Mouse (Mus musculus) intestine, postnatal 0 days (tissue): ENCODE measurements around the gene Stat3. TPM values are rescaled to one million over a fixed set of nuclear protein-coding genes. Genes with fewer than 3 reads are reported as not detected.

ENCODE experiments used
- ATAC-seq: fragments of 200-750 bp; cut with Nextera tagmentation; 2 replicates; pipeline ENCODE4 v1.8.0; 2017; ENCODE audit warnings: mild to moderate bottlenecking, moderate TSS enrichment, moderate library complexity
- H3K27ac ChIP-seq: fragments of 300-500 bp; sonication (generic); 2 replicates; pipeline ENCODE4 v1.5.1; 2014; ENCODE audit warnings: mild to moderate bottlenecking, low read depth, low read length, moderate library complexity
- H3K27me3 ChIP-seq: fragments of 300-500 bp; sonication (generic); replicated peaks from 2 replicates; pipeline ENCODE4 v1.6.1; 2014; ENCODE audit warnings: low read length, mixed read lengths; ENCODE audit not compliant: control insufficient read depth, insufficient read depth
- H3K36me3 ChIP-seq: fragments of 300-500 bp; sonication (generic); 2 replicates; pipeline ENCODE4 v1.6.1; 2014; ENCODE audit warnings: mild to moderate bottlenecking, moderate library complexity; ENCODE audit not compliant: control insufficient read depth, insufficient read depth
- H3K4me1 ChIP-seq: fragments of 300-500 bp; sonication (generic); replicated peaks from 2 replicates; pipeline ENCODE4 v1.6.1; 2014; ENCODE audit warnings: antibody characterized with exemption, low read length, mixed read lengths; ENCODE audit not compliant: control insufficient read depth, insufficient read depth
- H3K4me2 ChIP-seq: fragments of 300-500 bp; sonication (generic); replicated peaks from 2 replicates; pipeline ENCODE4 v1.6.1; 2014; ENCODE audit warnings: low read depth, mild to moderate bottlenecking, moderate library complexity
- H3K4me3 ChIP-seq: fragments of 300-500 bp; sonication (generic); 2 replicates; pipeline ENCODE4 v1.5.1; 2014; ENCODE audit warnings: low read depth, low read length
- H3K9ac ChIP-seq: fragments of 300-500 bp; sonication (generic); 2 replicates; pipeline ENCODE4 v1.6.1; 2014; ENCODE audit warnings: mild to moderate bottlenecking, low read depth, low read length
- H3K9me3 ChIP-seq: fragments of 300-500 bp; sonication (generic); 2 replicates; pipeline ENCODE4 v1.6.1; 2016; ENCODE audit warnings: mixed run types; ENCODE audit not compliant: control insufficient read depth
- CTCF ChIP-seq: sonication (generic); IDR thresholded peaks from 2 replicates; pipeline ENCODE4 v1.5.1; 2016; ENCODE audit warnings: low read depth, mild to moderate bottlenecking, control low read depth, antibody characterized with exemption, moderate library complexity
- WGBS: fragments of 180-500 bp; shearing (Covaris S2); extraction: QIAGEN DNeasy Blood & Tissue Kit; methylation state at CpG from one replicate; pipeline ENCODE4 v1.1.7; 2014; 5-methylcytosine and 5-hydroxymethylcytosine counted together
- polyA plus RNA-seq: library from polyadenylated mRNA; unstranded; fragments of >200 nt; fragmentation: Nextera tagmentation; extraction: Ambion mirVana; gene quantifications from 2 replicates; pipeline ENCODE4 v1.2.1, GENCODE M21; 2015

Stat3 gene
- 61.2 and 68.6 TPM in 2 replicates for polyA plus RNA-seq

- peaks cover 4% of the 10 kb centered on the region; the same call in 1 of the 2 replicates for H3K4me1 ChIP-seq
- peak; percentile 99 for ATAC-seq
- peak within 1 kb of the TSS; percentile 93 for H3K9ac ChIP-seq
- H3K9me3 ChIP-seq: no peaks in the 10 kb centered on the region
- WGBS: under 1% methylated on average over 29 of the region's 29 CpGs
- no peaks in the 10 kb centered on the region for H3K27me3 ChIP-seq
- H3K27ac ChIP-seq: peak within 1 kb of the TSS; percentile 97
- TF ChIP-seq CTCF: no peak
- H3K36me3 ChIP-seq: no peaks in the 10 kb centered on the region
- H3K4me2 ChIP-seq: peak within 1 kb of the TSS; percentile 71
- peak within 1 kb of the TSS; percentile 96 for H3K4me3 ChIP-seq
Measured at GRCm38 (mm10) chr11:100939512-100940151, at the start of gene Stat3. Gene Stat3, minus strand, starts transcription at chr11:100939540.

- Histone ChIP-seq H3K4me2 (no peak overlapping the region), H3K9me3 (no peaks in the 10 kb centered on the region), H3K27ac (no peak overlapping the region), H3K27me3 (no peaks in the 10 kb centered on the region), H3K9ac (no peak overlapping the region), H3K4me1 (no peaks in the 10 kb centered on the region), H3K4me3 (no peak overlapping the region), H3K36me3 (no peaks in the 10 kb centered on the region)
- no peak for TF ChIP-seq CTCF
- ATAC-seq: no peak
- 83% methylated on average over 3 of the region's 3 CpGs for WGBS
Measured at GRCm38 (mm10) chr11:100988674-100989073, 49.3 kb upstream of the Stat3 start.

- WGBS: 63% methylated on average over 3 of the region's 3 CpGs
- no peak for ATAC-seq
- Histone ChIP-seq H3K4me3 (no peak overlapping the region), H3K9ac (no peak overlapping the region), H3K4me1 (no peaks in the 10 kb centered on the region), H3K9me3 (no peaks in the 10 kb centered on the region), H3K4me2 (no peak overlapping the region), H3K36me3 (no peaks in the 10 kb centered on the region), H3K27me3 (no peaks in the 10 kb centered on the region), H3K27ac (no peak overlapping the region)
- peak; percentile 65 for TF ChIP-seq CTCF
Measured at GRCm38 (mm10) chr11:100985607-100986006, 46.3 kb upstream of the Stat3 start.

GRCm38 (mm10) chr11:100983778-100984131 lies 44.4 kb upstream of the Stat3 start:
- Histone ChIP-seq H3K4me1 (no peaks in the 10 kb centered on the region), H3K27ac (no peak overlapping the region), H3K36me3 (no peaks in the 10 kb centered on the region), H3K9ac (no peak overlapping the region), H3K4me3 (no peak overlapping the region), H3K9me3 (no peaks in the 10 kb centered on the region), H3K27me3 (no peaks in the 10 kb centered on the region), H3K4me2 (peak overlapping the region; percentile 73; the same call in 1 of the 2 replicates)
- no peak for ATAC-seq
- TF ChIP-seq CTCF: no peak
- 64% methylated on average over 7 of the region's 7 CpGs for WGBS

GRCm38 (mm10) chr11:100983125-100983777 lies 43.9 kb upstream of the Stat3 start:
- H3K27ac ChIP-seq: no peak overlapping the region
- WGBS: 2% methylated on average over 20 of the region's 20 CpGs
- no peaks in the 10 kb centered on the region for H3K4me1 ChIP-seq
- peak overlapping the region; percentile 73 for H3K4me2 ChIP-seq
- H3K27me3 ChIP-seq: no peaks in the 10 kb centered on the region
- peak overlapping the region; percentile 36 for H3K4me3 ChIP-seq
- peak; percentile 98 for TF ChIP-seq CTCF
- no peaks in the 10 kb centered on the region for H3K9me3 ChIP-seq
- H3K9ac ChIP-seq: peak overlapping the region; percentile 23; the same call in 1 of the 2 replicates
- ATAC-seq: peak; percentile 48
- no peaks in the 10 kb centered on the region for H3K36me3 ChIP-seq

GRCm38 (mm10) chr11:100982087-100982486 lies 42.7 kb upstream of the Stat3 start:
- H3K27ac ChIP-seq: no peak overlapping the region
- ATAC-seq: no peak
- H3K27me3 ChIP-seq: no peaks in the 10 kb centered on the region
- H3K9me3 ChIP-seq: no peaks in the 10 kb centered on the region
- H3K9ac ChIP-seq: no peak overlapping the region
- no peaks in the 10 kb centered on the region for H3K4me1 ChIP-seq
- WGBS: 52% methylated on average over 8 of the region's 8 CpGs
- H3K36me3 ChIP-seq: no peaks in the 10 kb centered on the region
- peak; percentile 32 for TF ChIP-seq CTCF
- no peak overlapping the region for H3K4me3 ChIP-seq
- H3K4me2 ChIP-seq: no peak overlapping the region
